Mouse (Mus musculus): ENCODE measurements around the gene Med27.

DNA sequence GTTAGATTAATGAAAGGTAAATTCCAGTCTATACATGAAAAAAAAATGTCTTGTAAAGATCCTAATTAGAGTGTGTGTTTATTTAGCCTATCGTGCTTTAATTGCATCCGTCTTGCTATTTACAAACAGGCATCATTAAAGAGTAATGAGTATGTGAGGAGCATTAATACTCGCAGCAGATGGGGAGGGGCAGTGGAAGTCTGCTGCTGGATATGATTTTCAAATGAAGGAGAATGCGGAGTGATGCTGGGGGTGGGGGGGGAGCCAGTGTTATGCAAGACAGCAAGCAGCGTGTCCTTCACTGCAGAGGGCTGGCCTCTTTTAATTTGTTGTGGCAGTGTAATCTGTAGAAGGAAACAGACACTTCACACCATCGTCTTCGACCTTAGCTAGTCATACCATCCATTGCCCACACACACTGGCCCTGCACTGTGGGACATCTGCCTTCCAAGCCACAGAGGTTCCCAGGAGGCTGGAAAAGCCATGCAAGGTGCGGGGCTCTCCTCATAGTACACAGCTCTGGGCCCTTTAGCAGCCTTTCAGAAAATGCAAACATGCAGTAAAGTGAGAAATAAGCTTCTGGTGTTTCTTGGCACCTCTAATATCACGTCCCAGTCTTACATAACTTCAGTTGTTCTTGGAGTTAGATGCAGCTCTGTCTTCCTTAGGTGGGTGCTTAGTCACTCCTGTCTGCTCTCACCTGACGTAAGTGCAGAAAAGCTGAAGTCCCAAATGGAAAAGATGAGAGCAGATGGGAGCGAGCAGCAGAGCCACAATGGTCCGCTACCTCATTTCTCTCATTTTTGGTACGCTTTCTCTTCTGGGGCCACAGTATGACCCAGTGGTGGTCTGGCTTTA is 142.0 kb downstream of the Med27 start:
- TF ChIP-seq GATA1 (IDR thresholded peaks at IDR 0.05; ENCODE audit: borderline replicate concordance, low read length) (no peak), FLI1 (IDR thresholded peaks at IDR 0.05; ENCODE audit: low read length) (no peak)
